ENCODE assay signal across 11 mouse cellular contexts in the genomic region with DNA sequence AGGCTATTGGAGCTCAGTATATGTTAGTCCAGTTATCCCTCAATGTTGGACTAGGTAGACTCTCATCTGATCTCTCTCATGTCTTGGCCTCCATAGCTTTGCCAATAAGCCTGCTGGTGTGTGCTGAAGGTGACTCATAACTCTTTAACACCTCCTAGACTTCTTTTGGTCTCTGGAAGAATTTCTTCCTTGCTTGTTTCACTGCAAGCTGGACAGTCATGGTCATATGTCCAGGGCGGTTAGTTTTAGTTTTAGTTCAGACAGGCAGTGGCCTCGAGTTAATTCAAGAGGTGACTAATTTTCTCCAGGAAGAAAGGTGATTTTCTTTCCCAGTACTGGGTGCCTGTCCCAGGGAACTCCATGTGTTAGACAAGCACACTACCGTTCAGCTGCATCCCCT.
"Had no signal": no experiment of that assay in that cellular context is flagged by ENCODE, and none has a peak within 500 bp of the region (broad histone marks: within the 10 kb centered on the region; RNA-seq: fewer than 3 reads in every experiment).

No protein-coding gene starts in this region.

- H3K4me3 ChIP-seq: kidney, embryonic 15.5 days; liver, embryonic 13.5 days had no signal

- H3K9me3 ChIP-seq: kidney, embryonic 15.5 days; liver, embryonic 13.5 days had no signal

- H3K4me1 ChIP-seq: kidney, embryonic 15.5 days; liver, embryonic 13.5 days had no signal

- H3K9ac ChIP-seq: kidney, embryonic 15.5 days; liver, embryonic 13.5 days had no signal

- H3K4me2 ChIP-seq: kidney, embryonic 15.5 days; liver, embryonic 13.5 days; midbrain, embryonic 11.5 days had no signal

- DNase-seq: kidney, postnatal 36 days; liver, embryonic 13.5 days; lung, adult 2 months; lung, postnatal 14 days; lung, postnatal 4 days; midbrain, embryonic 14.5 days; thymus, adult 2 months; thymus, postnatal 14 days; thymus, postnatal 4 days had no signal

- H3K27ac ChIP-seq: kidney, embryonic 15.5 days; liver, embryonic 13.5 days had no signal

- H3K27me3 ChIP-seq: kidney, embryonic 15.5 days; liver, embryonic 13.5 days had no signal

- H3K36me3 ChIP-seq: kidney, embryonic 15.5 days; liver, embryonic 13.5 days had no signal
